In genomic region chr10:107844906-107845305, GRCm38 (mm10) we compare ENCODE assay signal across 16 mouse cellular contexts.
"Had no signal": no experiment of that assay in that cellular context is flagged by ENCODE, and none has a peak within 500 bp of the region (broad histone marks: within the 10 kb centered on the region; RNA-seq: fewer than 3 reads in every experiment).

No protein-coding gene starts in this region.

- H3K4me3 ChIP-seq: neural tube, embryonic 12.5 days; neural tube, embryonic 13.5 days; neural tube, embryonic 15.5 days; stomach, embryonic 15.5 days had no signal

- H3K4me1 ChIP-seq: neural tube, embryonic 12.5 days; neural tube, embryonic 13.5 days; neural tube, embryonic 15.5 days; stomach, embryonic 15.5 days had no signal

- H3K9me3 ChIP-seq: neural tube, embryonic 12.5 days; neural tube, embryonic 13.5 days; neural tube, embryonic 15.5 days; stomach, embryonic 15.5 days had no signal

- H3K9ac ChIP-seq: neural tube, embryonic 12.5 days; neural tube, embryonic 13.5 days; neural tube, embryonic 15.5 days; stomach, embryonic 15.5 days had no signal

- H3K4me2 ChIP-seq: neural tube, embryonic 12.5 days; neural tube, embryonic 13.5 days; neural tube, embryonic 15.5 days; stomach, embryonic 15.5 days had no signal

- DNase-seq: right cerebral cortex, adult 18-20 months; right cerebral cortex, postnatal 14 days; right cerebral cortex, postnatal 25 days; right cerebral cortex, postnatal 4 days; spleen, adult 18-20 months; thymus, adult 18-20 months; thymus, adult 2 months; thymus, postnatal 14 days; thymus, postnatal 25 days; thymus, postnatal 36 days; thymus, postnatal 4 days had no signal

- H3K27me3 ChIP-seq: neural tube, embryonic 12.5 days; neural tube, embryonic 13.5 days; neural tube, embryonic 15.5 days; stomach, embryonic 15.5 days had no signal

- H3K36me3 ChIP-seq: neural tube, embryonic 12.5 days; neural tube, embryonic 13.5 days; neural tube, embryonic 15.5 days; stomach, embryonic 15.5 days had no signal

- H3K27ac ChIP-seq: neural tube, embryonic 12.5 days; neural tube, embryonic 13.5 days; neural tube, embryonic 15.5 days; stomach, embryonic 15.5 days; stomach, postnatal 0 days had no signal
